Mouse (Mus musculus) left cerebral cortex, adult 9 months (tissue): ENCODE data around the gene Gm10053.

Source experiments
- DNase-seq, 2 experiments: peaks; one replicate each; pipeline ENCODE4 v3.0.0; 2022; ENCODE audit warnings: low spot score in 2 of 2

Gm10053 gene

DNA sequence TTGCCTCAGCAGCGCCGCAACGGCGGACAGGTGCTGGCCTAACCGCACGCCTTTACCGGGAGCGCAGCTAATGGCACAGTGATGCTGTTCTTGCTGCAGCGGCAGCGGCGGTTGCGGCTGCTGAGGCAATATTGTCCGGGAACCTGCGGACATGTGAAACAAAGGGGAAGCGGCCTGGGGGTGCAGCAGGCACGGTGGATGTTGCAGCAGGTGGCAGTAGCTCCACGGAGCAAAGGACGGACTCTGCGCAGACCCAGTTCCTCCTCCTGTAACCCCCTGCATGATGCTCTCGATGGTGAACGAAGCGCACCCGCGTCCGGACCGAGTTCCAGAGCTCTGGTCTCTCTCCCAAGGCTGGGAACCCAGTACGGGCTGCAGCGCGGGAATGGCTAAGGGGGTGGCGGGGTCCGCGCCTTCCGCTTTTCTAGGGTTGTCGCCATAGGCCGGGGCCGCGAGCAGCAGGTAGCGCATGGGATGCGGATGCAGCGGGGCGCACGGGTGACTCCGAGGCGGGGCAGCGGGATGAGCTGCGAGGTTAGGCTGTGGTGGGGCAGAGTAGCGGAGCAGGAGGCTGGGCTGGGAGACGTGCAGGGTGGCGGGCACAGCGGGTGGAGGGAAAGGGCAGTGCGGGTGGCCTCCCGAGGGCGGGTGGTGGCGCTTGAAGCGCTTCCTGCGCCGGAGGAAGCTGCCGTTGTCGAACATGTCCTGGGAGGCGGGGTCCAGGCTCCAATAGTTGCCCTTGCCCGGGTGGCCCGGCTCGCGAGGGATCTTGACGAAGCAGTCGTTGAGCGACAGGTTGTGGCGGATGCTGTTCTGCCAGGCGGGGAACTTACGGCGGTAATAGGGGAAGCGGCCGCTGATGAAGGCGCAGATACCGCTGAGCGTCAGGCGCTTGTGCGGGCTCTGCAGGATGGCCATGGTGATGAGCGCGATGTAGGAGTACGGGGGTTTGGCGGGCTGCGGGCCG is 24.4 kb downstream of the Gm10053 start:
- DNase-seq, result no peak

DNA sequence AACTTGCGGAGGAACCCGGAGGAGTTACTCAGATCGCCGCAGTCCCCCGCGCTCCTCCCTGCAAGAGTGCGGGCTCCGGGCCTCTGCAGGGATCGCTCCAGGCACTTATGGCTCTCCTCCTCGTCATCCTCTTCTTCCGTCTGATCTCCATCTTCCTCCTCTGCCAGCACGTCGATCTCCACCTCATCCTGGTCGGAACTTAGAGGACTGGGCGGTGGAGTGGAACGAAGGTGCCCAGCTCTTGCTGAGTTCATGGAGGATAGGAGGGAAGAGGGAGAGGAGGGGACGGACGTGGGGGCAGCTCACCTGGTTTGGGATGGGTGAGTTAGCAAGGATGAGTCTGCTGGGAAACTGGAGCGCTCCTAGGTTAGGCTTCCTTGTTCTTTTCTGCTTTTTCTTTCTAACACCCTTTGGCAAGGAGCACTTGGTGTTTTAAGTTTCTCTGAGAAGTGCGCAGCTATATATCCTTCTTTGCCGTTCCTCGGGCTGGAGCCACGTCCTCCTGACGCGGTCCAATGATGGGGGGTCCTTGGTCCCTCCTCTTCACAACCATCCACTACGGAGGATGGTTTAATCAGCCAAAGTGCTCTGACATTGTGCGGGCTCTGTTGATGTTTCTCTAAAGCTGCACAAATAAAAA is 25.2 kb downstream of the Gm10053 start, which contains the start of gene Foxd4:
Gene Foxd4 (minus strand): TSS at position 617 of the 640 bp plus-strand sequence.
- DNase-seq, result no peak

DNA sequence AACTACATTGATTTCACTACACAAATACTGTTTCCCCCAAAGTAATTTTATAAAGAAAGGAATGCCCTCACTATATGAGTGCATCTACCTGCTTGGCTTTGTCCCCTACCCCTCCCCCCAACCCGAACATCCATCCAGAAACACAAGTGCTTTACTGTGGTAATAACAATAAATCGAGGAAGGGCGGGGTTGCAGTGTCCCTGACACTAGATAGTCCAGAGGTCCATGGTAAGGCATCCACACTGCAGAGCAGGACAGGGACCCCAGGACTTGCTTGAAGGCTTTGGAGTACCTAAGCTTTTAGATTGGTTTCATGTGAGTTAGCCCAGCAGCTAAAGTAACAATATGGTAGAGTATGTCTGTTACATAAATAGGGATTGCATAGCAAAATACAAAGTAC is 26.2 kb downstream of the Gm10053 start:
- DNase-seq, result no peak

DNA sequence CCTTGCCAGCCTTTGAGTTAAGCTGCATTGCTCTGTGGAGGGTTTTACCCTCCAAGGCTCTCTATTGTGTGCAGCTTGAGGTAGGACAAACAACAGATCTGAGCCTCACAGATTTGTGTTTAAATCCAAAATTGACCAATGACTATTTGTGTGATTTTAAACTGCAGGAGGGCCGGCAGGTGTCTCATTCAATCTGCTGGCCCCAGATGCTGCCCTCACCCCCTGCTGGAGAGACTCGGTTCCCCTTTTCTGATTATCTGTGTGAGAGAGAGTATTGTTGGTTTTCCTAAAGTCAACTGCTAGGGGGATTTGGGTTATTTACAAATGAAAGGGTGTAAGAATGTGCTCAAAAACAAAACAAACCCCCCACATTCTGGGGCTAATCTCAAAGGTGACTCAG is 26.8 kb downstream of the Gm10053 start:
- DNase-seq, result no peak

DNA sequence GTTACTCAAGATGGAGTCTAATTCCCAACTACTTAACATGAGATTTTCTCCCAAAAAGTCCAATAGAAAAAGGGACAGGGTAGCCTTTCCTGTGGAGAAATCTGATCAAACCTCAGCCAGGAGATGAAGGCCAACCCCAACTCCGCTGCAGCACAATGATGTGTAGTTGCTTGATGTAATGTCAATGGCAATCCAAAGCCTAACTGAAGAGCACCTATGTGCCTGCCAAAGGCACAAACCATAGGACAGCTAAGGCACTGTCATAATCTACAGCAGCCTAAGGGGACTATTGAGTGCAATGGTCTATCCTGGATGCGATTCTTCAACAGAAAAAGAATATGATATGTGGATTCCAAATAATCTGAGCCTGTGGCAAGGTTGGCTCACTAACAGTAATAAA is 27.3 kb downstream of the Gm10053 start:
- DNase-seq, result no peak

DNA sequence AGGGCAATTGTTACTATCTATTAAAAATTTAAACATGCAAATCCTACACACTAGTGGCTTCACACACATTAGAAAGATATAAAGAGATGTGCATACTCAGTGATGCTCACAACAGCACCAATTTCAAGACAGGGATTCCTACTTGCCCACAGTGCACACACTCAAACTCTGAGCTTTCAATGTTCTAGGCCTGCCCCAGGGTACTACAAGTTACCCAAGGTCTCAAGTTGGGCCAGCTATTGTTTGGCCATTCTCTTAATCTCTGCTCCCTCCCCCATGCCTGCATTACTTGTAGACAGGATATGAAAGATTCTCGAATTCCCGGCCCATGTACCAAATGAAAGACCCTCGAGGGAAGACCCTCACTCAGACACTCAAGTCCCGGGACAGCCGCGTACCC is 32.2 kb downstream of the Gm10053 start:
- no peak for DNase-seq

DNA sequence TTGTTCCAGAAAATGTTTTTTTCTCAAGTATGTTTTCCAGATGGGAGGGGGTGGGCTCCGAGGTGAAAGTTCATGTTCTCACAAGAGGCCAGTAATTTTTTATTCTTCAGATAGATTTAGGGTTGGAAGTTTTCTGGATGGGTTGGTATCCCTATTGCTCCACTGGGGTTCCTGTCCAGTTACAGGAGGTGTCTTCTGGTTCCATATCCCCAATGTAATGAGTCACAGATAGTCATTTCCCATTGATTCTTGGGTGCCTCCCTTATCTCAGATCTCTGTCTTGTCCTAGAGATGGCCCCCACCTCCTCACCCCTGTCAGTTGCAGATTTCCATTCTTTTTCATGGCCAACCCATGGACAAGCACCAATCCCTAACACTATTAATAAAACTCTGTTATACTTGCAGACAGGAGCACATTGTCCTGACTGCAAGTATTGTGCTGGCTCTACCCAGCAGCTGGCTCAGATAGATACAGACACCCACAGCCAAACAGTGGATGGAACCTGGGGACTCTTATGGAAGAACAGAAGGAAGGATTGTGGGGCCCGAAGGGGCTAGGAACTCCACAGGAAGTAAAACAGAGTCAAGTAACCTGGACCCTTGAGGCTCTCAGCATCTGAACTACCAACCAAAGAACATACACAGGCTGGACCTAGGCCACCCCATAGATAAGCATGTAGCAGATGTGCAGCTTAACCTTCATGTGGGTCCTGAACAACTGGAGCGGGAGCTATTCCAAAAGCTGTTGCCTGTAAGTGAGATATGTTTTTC is 33.1 kb downstream of the Gm10053 start:
- DNase-seq, result no peak

DNA sequence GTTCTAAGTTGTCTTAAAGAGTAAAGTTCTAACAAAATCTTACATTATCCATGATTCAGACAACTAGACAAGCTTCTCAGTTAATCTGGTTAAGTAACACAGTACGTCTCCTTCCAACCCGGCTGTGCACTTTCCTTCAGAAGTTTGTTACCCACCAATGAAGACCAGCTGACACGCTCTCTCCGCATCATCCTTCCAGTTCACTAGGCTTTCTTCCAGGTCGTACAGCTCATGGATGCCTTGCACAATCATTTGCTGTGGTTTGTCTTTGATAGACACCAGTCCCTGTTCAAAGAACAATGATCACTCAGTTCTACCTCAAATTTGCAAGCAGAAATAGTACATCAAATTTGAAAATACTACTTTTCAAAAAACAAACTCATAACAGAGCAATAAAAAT is 45.4 kb downstream of the Gm10053 start:
- no peak for DNase-seq
